Mouse (Mus musculus): Measurements from ENCODE around the gene Fam89a. TPM values are rescaled to one million over a fixed set of nuclear protein-coding genes. Genes with fewer than 3 reads are reported as not detected.

The Fam89a gene
- 3.2 and 4.7 TPM in 2 replicates for polyA plus RNA-seq (2015; fragmentation: Nextera tagmentation; extraction: Ambion mirVana)

DNA sequence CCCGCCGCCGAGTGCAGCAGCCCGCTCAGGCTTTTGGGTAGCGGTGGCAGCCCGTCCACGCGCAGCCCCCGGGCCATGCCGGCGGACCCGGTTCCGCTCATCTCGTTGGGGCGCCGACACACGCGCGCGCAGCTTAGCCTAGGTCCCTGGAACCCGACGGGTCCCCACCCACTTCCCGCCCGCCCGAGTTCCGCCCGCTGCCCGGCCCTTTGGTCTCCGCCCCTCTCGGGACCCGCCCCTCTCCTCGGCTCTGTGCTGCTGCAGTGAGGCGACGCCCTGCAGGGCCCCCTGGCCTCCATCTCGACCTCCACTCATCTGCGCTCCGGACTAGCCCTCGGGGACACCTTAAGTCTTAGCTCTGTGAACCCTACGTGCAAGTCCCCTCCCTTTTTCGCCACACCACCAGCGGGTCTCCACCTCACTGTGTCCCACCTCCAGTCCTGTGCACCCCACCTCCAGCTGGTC lies at the start of gene Fam89a:
Gene Fam89a, minus strand, starts transcription at position 124 of the 465 bp plus-strand sequence.
- H3K4me3 ChIP-seq (replicated peaks; ENCODE audit: low read length), result peak within 1 kb of the TSS; percentile 65
- H3K27me3 ChIP-seq (ENCODE audit: control insufficient read depth, insufficient read depth, low read length), result peaks cover 18% of the 10 kb centered on the region
- peak within 1 kb of the TSS; percentile 67 for H3K9ac ChIP-seq (ENCODE audit: low read length)
- no peak within 1 kb of the TSS; the same call in 1 of the 2 replicates for H3K27ac ChIP-seq (ENCODE audit: low read length)
- no peaks in the 10 kb centered on the region for H3K36me3 ChIP-seq (ENCODE audit: control insufficient read depth, insufficient read depth, low read length)
- H3K4me2 ChIP-seq (ENCODE audit: low read depth, low read length), result peak within 1 kb of the TSS; percentile 96
- WGBS, result under 1% methylated on average over 41 of the region's 41 CpGs
- H3K4me1 ChIP-seq (ENCODE audit: control insufficient read depth, insufficient read depth, low read length), result peaks cover 26% of the 10 kb centered on the region
- H3K9me3 ChIP-seq (replicated peaks; ENCODE audit: control insufficient read depth, low read length), result no peaks in the 10 kb centered on the region
- ATAC-seq (ENCODE audit: insufficient read depth, low FRiP score), result peak; percentile 91

DNA sequence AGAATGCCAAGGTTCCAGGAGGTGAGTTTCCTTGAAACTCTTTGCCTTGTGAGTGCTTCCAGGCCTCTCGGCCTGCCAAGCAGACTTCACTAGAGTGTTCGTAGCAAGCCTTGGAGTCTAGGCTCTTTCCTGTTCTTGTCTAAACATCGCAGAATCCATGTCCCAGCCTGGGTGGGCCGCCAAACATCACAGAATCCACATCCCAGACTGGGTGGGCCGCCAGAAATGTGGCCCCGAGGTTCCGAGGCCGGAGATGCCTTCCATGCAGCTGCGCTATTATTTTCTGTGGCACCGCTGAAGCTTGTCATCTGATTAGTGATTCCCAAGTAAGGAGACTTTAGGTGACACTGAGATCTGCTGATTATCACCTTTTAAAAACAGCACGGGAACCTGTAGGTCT lies 48.9 kb upstream of the Fam89a start:
- Histone ChIP-seq H3K4me3 (replicated peaks; ENCODE audit: low read length) (no peak overlapping the region), H3K27ac (ENCODE audit: low read length) (no peak overlapping the region), H3K4me1 (ENCODE audit: control insufficient read depth, insufficient read depth, low read length) (no peaks in the 10 kb centered on the region), H3K9ac (ENCODE audit: low read length) (no peak overlapping the region), H3K27me3 (ENCODE audit: control insufficient read depth, insufficient read depth, low read length) (peaks cover 15% of the 10 kb centered on the region), H3K4me2 (ENCODE audit: low read depth, low read length) (no peak overlapping the region), H3K36me3 (ENCODE audit: control insufficient read depth, insufficient read depth, low read length) (no peaks in the 10 kb centered on the region), H3K9me3 (replicated peaks; ENCODE audit: control insufficient read depth, low read length) (no peaks in the 10 kb centered on the region)
- no peak for ATAC-seq (ENCODE audit: insufficient read depth, low FRiP score)
- 21% methylated on average over 11 of the region's 11 CpGs for WGBS

DNA sequence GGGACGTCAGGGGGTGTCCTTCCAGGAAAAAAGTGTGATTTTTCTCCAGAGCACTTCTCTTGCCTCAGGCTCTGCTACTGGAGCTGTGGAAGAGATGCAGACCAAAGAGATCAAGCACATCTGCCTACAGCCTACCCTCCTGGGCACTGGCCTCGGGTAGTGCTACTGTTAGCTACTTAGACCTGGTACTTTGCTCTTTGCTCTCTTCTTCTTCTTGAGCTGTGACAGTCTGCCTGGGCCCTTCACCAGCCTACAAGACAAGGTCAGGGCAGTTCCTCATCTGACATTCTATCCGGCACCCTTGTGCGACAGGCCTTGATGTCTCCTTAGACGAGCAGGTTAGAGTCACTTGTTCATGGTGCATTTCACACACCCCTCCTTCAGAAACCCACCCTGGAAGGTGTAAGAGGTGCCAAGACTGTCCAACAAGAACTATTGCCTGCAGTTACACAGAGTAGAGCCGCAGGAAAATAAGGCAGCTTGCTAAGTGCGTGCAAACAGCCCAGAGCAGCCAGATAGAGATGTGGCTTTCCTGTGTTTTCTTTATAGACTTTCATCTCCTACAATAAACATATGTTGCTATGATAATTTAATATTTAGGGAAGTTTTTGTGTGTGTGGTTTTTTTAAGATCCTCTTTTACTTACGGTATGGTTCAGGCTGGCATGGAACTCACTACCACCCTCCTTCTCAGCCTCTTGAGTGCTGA lies 44.3 kb upstream of the Fam89a start:
- no peak overlapping the region for H3K4me2 ChIP-seq (ENCODE audit: low read depth, low read length)
- H3K4me3 ChIP-seq (replicated peaks; ENCODE audit: low read length), result no peak overlapping the region

DNA sequence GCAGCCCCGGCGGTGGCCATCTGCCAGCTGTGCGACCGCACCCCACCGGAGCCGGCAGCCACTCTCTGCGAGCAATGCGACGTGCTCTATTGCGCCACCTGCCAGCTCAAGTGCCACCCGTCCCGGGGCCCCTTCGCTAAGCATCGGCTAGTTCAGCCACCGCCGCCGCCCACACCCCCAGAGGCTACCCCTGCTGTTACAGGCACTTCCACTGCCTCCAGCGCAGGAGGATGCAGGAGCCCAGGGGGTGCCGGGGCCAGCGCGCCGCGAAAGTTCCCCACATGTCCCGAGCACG lies 42.8 kb upstream of the Fam89a start:
- H3K27ac ChIP-seq (ENCODE audit: low read length), result no peak overlapping the region
- WGBS, result under 1% methylated on average over 25 of the region's 25 CpGs
- ATAC-seq (ENCODE audit: insufficient read depth, low FRiP score), result no peak

More for the DNA sequence above, 44.3 kb upstream of the Fam89a start:
- ATAC-seq (ENCODE audit: insufficient read depth, low FRiP score), result no peak
- Histone ChIP-seq H3K4me1 (ENCODE audit: control insufficient read depth, insufficient read depth, low read length) (peaks cover 13% of the 10 kb centered on the region), H3K9ac (ENCODE audit: low read length) (no peak overlapping the region), H3K9me3 (replicated peaks; ENCODE audit: control insufficient read depth, low read length) (no peaks in the 10 kb centered on the region), H3K27me3 (ENCODE audit: control insufficient read depth, insufficient read depth, low read length) (peaks cover 50% of the 10 kb centered on the region), H3K27ac (ENCODE audit: low read length) (no peak overlapping the region), H3K36me3 (ENCODE audit: control insufficient read depth, insufficient read depth, low read length) (no peaks in the 10 kb centered on the region)
- WGBS, result 67% methylated on average over 8 of the region's 8 CpGs

DNA sequence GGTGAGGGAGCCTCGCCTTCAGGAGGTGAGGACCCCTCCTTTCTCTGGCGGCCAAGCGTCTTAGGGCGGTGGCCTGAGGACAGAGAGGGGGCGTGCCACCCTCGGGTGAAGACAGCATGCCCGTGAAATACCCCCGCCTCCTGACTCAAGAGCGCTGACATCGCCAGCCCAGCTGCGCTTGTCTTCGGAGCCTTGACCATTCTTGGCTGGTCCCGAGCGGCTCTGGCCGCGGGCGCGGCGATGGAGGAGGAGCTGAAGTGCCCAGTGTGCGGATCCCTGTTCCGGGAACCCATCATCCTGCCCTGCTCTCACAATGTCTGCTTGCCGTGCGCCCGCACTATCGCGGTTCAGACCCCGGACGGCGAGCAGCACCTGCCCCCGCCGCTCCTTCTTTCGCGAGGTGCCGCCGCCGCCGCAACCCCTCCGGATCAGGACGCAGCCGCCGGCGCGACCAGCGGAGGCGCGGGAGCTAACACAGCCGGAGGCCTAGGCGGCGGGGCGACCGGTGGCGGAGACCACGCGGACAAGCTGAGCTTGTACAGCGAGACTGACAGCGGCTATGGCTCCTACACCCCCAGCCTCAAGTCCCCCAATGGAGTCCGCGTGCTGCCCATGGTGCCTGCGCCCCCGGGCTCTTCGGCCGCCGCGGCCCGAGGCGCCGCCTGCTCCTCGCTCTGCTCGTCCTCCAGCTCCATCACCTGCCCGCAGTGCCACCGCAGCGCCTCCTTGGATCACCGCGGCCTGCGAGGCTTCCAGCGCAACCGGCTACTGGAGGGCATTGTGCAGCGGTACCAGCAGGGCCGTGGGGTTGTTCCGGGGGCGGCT lies 42.2 kb upstream of the Fam89a start:
- 1% methylated on average over 79 of the region's 81 CpGs for WGBS
- H3K27me3 ChIP-seq (ENCODE audit: control insufficient read depth, insufficient read depth, low read length), result peaks cover 57% of the 10 kb centered on the region
- H3K36me3 ChIP-seq (ENCODE audit: control insufficient read depth, insufficient read depth, low read length), result no peaks in the 10 kb centered on the region
- H3K27ac ChIP-seq (ENCODE audit: low read length), result no peak overlapping the region
- peak; percentile 23; the same call in 1 of the 2 replicates for ATAC-seq (ENCODE audit: insufficient read depth, low FRiP score)
- H3K9ac ChIP-seq (ENCODE audit: low read length), result no peak overlapping the region
- no peaks in the 10 kb centered on the region for H3K9me3 ChIP-seq (replicated peaks; ENCODE audit: control insufficient read depth, low read length)
- peak overlapping the region; percentile 59 for H3K4me3 ChIP-seq (replicated peaks; ENCODE audit: low read length)
- H3K4me1 ChIP-seq (ENCODE audit: control insufficient read depth, insufficient read depth, low read length), result peaks cover 13% of the 10 kb centered on the region
- H3K4me2 ChIP-seq (ENCODE audit: low read depth, low read length), result peak overlapping the region; percentile 100

More for the DNA sequence above, 42.8 kb upstream of the Fam89a start:
- Histone ChIP-seq H3K4me3 (replicated peaks; ENCODE audit: low read length) (peak overlapping the region; percentile 59), H3K27me3 (ENCODE audit: control insufficient read depth, insufficient read depth, low read length) (peaks cover 57% of the 10 kb centered on the region), H3K4me1 (ENCODE audit: control insufficient read depth, insufficient read depth, low read length) (peaks cover 13% of the 10 kb centered on the region), H3K9ac (ENCODE audit: low read length) (no peak overlapping the region), H3K36me3 (ENCODE audit: control insufficient read depth, insufficient read depth, low read length) (no peaks in the 10 kb centered on the region), H3K9me3 (replicated peaks; ENCODE audit: control insufficient read depth, low read length) (no peaks in the 10 kb centered on the region), H3K4me2 (ENCODE audit: low read depth, low read length) (peak overlapping the region; percentile 100)

DNA sequence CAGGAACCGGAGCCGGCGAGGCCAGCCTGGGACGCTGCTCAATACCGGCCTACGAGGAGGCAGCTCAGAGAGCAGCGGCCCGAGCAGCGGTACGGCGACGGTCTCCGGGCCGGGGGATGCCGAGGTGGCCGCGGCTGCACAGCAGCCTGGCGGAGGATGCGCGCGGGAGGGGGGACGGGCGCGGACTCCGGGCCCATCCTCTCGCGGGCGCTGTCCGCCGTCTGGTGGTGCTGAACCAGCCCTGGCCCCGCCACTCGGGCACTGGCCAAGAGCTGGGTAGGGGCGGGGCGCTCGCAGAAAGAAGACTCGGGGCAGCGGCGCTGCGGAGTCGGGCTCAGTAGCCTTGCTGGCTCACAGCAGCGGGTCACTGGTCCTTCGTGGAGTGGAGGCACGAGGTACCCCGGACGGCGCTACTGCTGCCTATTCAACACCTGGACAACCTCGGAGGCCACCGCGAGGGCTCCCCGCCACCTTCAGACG lies 41.6 kb upstream of the Fam89a start:
- peak; percentile 82 for ATAC-seq (ENCODE audit: insufficient read depth, low FRiP score)
- peaks cover 13% of the 10 kb centered on the region for H3K4me1 ChIP-seq (ENCODE audit: control insufficient read depth, insufficient read depth, low read length)
- H3K27ac ChIP-seq (ENCODE audit: low read length), result no peak overlapping the region
- H3K4me2 ChIP-seq (ENCODE audit: low read depth, low read length), result peak overlapping the region; percentile 100
- H3K9me3 ChIP-seq (replicated peaks; ENCODE audit: control insufficient read depth, low read length), result no peaks in the 10 kb centered on the region
- peaks cover 57% of the 10 kb centered on the region for H3K27me3 ChIP-seq (ENCODE audit: control insufficient read depth, insufficient read depth, low read length)
- H3K36me3 ChIP-seq (ENCODE audit: control insufficient read depth, insufficient read depth, low read length), result no peaks in the 10 kb centered on the region
- WGBS, result under 1% methylated on average over 51 of the region's 51 CpGs
- H3K9ac ChIP-seq (ENCODE audit: low read length), result peak overlapping the region; percentile 40; the same call in 1 of the 2 replicates
- H3K4me3 ChIP-seq (replicated peaks; ENCODE audit: low read length), result peak overlapping the region; percentile 59

DNA sequence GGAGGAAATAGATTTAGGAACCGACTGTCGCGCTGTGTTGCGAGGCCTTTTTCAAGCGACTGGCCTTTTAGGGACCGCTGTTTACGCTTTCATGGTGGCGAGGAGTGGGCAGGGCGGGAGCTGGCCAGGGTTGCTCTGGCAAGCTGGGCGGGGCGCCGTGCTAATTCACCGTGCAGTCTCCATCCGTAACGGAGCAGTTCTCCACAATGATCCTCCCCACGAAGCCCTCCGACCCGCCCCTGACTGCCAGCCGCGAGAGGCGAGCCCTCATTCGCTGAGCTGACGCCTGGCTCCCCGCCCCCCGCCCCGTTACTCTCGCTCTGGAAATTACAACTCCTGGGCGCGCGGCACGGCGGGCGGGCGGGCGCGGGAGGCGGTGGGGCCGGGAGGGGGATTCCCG lies 41.1 kb upstream of the Fam89a start, which contains the start of gene Trim67:
Gene Trim67, plus strand, starts transcription at position 385 of the 400 bp plus-strand sequence.
- Histone ChIP-seq H3K4me2 (ENCODE audit: low read depth, low read length) (peak within 1 kb of the TSS; percentile 100), H3K27me3 (ENCODE audit: control insufficient read depth, insufficient read depth, low read length) (peaks cover 57% of the 10 kb centered on the region), H3K36me3 (ENCODE audit: control insufficient read depth, insufficient read depth, low read length) (no peaks in the 10 kb centered on the region), H3K4me1 (ENCODE audit: control insufficient read depth, insufficient read depth, low read length) (peaks cover 13% of the 10 kb centered on the region), H3K4me3 (replicated peaks; ENCODE audit: low read length) (peak within 1 kb of the TSS; percentile 59), H3K9me3 (replicated peaks; ENCODE audit: control insufficient read depth, low read length) (no peaks in the 10 kb centered on the region), H3K27ac (ENCODE audit: low read length) (no peak within 1 kb of the TSS), H3K9ac (ENCODE audit: low read length) (peak within 1 kb of the TSS; percentile 40; the same call in 1 of the 2 replicates)
- peak; percentile 84 for ATAC-seq (ENCODE audit: insufficient read depth, low FRiP score)
- WGBS, result under 1% methylated on average over 39 of the region's 39 CpGs

DNA sequence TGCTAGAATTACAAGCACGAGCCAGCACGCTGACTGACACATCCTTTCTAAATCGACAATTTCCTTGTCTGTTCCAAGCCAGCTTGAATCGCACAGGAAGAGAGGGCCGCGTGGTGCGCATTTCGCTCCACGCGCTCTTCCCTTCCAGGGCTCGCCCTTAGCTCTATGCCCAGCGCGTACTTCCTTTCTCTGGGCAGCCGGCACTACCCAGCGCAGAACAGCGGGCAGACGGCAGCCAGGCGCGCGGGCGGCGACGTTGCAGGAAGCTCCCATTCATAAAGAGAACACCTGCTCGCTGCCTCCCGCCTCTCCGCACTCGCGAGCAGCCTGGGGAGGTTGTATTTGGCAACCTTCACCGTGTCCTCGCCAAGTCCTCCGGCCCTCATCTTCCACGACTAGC lies 40.6 kb upstream of the Fam89a start:
- H3K4me1 ChIP-seq (ENCODE audit: control insufficient read depth, insufficient read depth, low read length), result peaks cover 13% of the 10 kb centered on the region
- under 1% methylated on average over 32 of the region's 32 CpGs for WGBS
- H3K4me3 ChIP-seq (replicated peaks; ENCODE audit: low read length), result peak overlapping the region; percentile 59
- H3K9me3 ChIP-seq (replicated peaks; ENCODE audit: control insufficient read depth, low read length), result no peaks in the 10 kb centered on the region
- no peak overlapping the region for H3K9ac ChIP-seq (ENCODE audit: low read length)
- peak overlapping the region; percentile 100 for H3K4me2 ChIP-seq (ENCODE audit: low read depth, low read length)
- no peaks in the 10 kb centered on the region for H3K36me3 ChIP-seq (ENCODE audit: control insufficient read depth, insufficient read depth, low read length)
- ATAC-seq (ENCODE audit: insufficient read depth, low FRiP score), result peak; percentile 19; the same call in 1 of the 2 replicates
- peaks cover 57% of the 10 kb centered on the region for H3K27me3 ChIP-seq (ENCODE audit: control insufficient read depth, insufficient read depth, low read length)
- no peak overlapping the region for H3K27ac ChIP-seq (ENCODE audit: low read length)

DNA sequence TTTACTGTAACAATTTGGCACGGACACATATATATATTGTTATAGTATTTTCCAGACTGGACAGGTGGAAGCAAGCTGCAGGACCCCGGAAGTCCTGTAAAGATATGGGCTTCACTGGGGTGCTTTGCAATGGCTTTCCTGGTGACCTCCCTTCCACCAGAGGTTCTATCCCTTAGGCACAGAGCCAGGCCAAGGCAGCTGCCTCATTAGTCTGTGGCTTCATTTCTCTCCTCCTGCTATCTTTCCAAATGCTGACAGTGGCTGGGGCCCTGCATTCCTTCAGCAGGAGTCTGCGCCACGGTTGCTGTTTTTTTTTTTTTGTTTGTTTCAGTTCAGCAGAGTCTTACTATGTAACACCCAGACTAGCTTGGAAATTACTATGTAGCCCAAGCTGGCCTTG lies 40.1 kb upstream of the Fam89a start:
- WGBS, result 37% methylated on average over 4 of the region's 4 CpGs
- H3K4me1 ChIP-seq (ENCODE audit: control insufficient read depth, insufficient read depth, low read length), result peaks cover 13% of the 10 kb centered on the region
- H3K4me3 ChIP-seq (replicated peaks; ENCODE audit: low read length), result peak overlapping the region; percentile 59; the same call in 1 of the 2 replicates
- peaks cover 54% of the 10 kb centered on the region for H3K27me3 ChIP-seq (ENCODE audit: control insufficient read depth, insufficient read depth, low read length)
- no peak overlapping the region for H3K9ac ChIP-seq (ENCODE audit: low read length)
- H3K4me2 ChIP-seq (ENCODE audit: low read depth, low read length), result peak overlapping the region; percentile 100
- H3K36me3 ChIP-seq (ENCODE audit: control insufficient read depth, insufficient read depth, low read length), result no peaks in the 10 kb centered on the region
- H3K9me3 ChIP-seq (replicated peaks; ENCODE audit: control insufficient read depth, low read length), result no peaks in the 10 kb centered on the region
- ATAC-seq (ENCODE audit: insufficient read depth, low FRiP score), result no peak
- H3K27ac ChIP-seq (ENCODE audit: low read length), result no peak overlapping the region

All from stomach, embryonic 16.5 days (tissue).